Comparison of ENCODE assay signal across 15 mouse cellular contexts in genomic region chr11:44854496-44854895, GRCm38 (mm10).
DNase-seq lines count a peak whose midpoint lies in the region; TF ChIP-seq lines count a peak whose summit lies in the region.
"Had no signal": no experiment of that assay in that cellular context is flagged by ENCODE, and none has a peak within 500 bp of the region (broad histone marks: within the 10 kb centered on the region; RNA-seq: fewer than 3 reads in every experiment).

No protein-coding gene starts in this region.

- peak; percentile 40 to 46 for DNase-seq in heart, adult 18-20 months
- no peak for DNase-seq in heart, postnatal 25 days (ENCODE audit: low spot score)
- DNase-seq in NIH3T3 (ENCODE audit: low read depth): peak; percentile 87
- DNase-seq in adrenal gland, postnatal 36 days: peak; percentile 72 to 73
- no peak for DNase-seq in left cerebral cortex, adult 2 months (ENCODE audit: extremely low spot score in 1 of 2, low spot score in 2 of 2)
- DNase-seq in lung, adult 2 months: no peak
- DNase-seq: cerebellum, postnatal 14 days; gastrocnemius, postnatal 25 days; lung, postnatal 10 days; thymus, postnatal 4 days had no signal

- H3K79me2 ChIP-seq in myocyte (ENCODE audit: control insufficient read depth, insufficient read depth): no peaks in the 10 kb centered on the region

- H3ac ChIP-seq in myocyte (ENCODE audit: control insufficient read depth, insufficient read length): no peak overlapping the region

- H3K4me2 ChIP-seq in myocyte (ENCODE audit: low read depth): peak overlapping the region; percentile 58
- H3K4me2 ChIP-seq: neural tube, embryonic 15.5 days had no signal

- no peaks in the 10 kb centered on the region for H3K36me3 ChIP-seq in myocyte (ENCODE audit: control insufficient read depth, insufficient read depth)
- H3K36me3 ChIP-seq: G1E; midbrain, embryonic 10.5 days; neural tube, embryonic 15.5 days had no signal

- 63% methylated on average over 7 of the region's 7 CpGs for WGBS in lung, adult 2 months

- no peak for TF ChIP-seq CTCF in left cerebral cortex, adult 2 months (IDR thresholded peaks at IDR 0.05)
- no peak for TF ChIP-seq CTCF in lung, adult 2 months (IDR thresholded peaks at IDR 0.05; ENCODE audit: insufficient read depth, low read length)

- no peak for TF ChIP-seq POLR2A in myocyte (IDR thresholded peaks at IDR 0.05; ENCODE audit: insufficient read length, low read depth)
- TF ChIP-seq POLR2A in lung, adult 2 months (IDR thresholded peaks at IDR 0.05; ENCODE audit: borderline replicate concordance, extremely low read depth, low read depth, low read length): no peak

- H3K4me3 ChIP-seq in myocyte: no peak overlapping the region
- H3K4me3 ChIP-seq in left cerebral cortex, adult 2 months: no peak overlapping the region
- no peak overlapping the region for H3K4me3 ChIP-seq in lung, adult 2 months (replicated peaks; ENCODE audit: extremely low read depth, low read depth, low read length)
- H3K4me3 ChIP-seq: midbrain, embryonic 10.5 days; neural tube, embryonic 15.5 days had no signal

- H3K27me3 ChIP-seq in myocyte (ENCODE audit: control insufficient read depth, insufficient read depth, insufficient read length): no peaks in the 10 kb centered on the region
- H3K27me3 ChIP-seq: neural tube, embryonic 15.5 days had no signal

- no peak overlapping the region for H3K27ac ChIP-seq in left cerebral cortex, adult 2 months
- H3K27ac ChIP-seq: liver, embryonic 14.5 days; midbrain, embryonic 10.5 days; neural tube, embryonic 15.5 days had no signal

- intact Hi-C loops in heart, postnatal 25 days (cut with DNase I): no loop called here
- intact Hi-C loops in left cerebral cortex, adult 2 months (cut with DNase I): no loop called here

- no peaks in the 10 kb centered on the region for H3K4me1 ChIP-seq in lung, adult 2 months (ENCODE audit: control insufficient read depth, insufficient read depth, low read length)

TF ChIP-seq in myocyte, 11 proteins besides CTCF, POLR2A, EP300 and RAD21:
- TF ChIP-seq REST (IDR thresholded peaks at IDR 0.05; ENCODE audit: insufficient read depth, insufficient read length) (no peak), MYOD1 (IDR thresholded peaks at IDR 0.05; ENCODE audit: control insufficient read depth in 1 of 3, insufficient read length in 2 of 3, low read depth in 2 of 3) (no peak), E2F4 (IDR thresholded peaks at IDR 0.05; ENCODE audit: insufficient read depth) (no peak), MAX (IDR thresholded peaks at IDR 0.05; ENCODE audit: low read depth) (no peak), TCF3 (IDR thresholded peaks at IDR 0.05; ENCODE audit: insufficient read length, low read depth) (no peak), POLR2AphosphoS2 (IDR thresholded peaks at IDR 0.05; ENCODE audit: insufficient read length, low read depth) (no peak), MYOG (IDR thresholded peaks at IDR 0.05; ENCODE audit: control insufficient read depth in 1 of 3, insufficient read depth in 1 of 3, insufficient read length in 2 of 3, low read depth in 2 of 3) (no peak), SRF (IDR thresholded peaks at IDR 0.05; ENCODE audit: control insufficient read depth, insufficient read length, low read depth) (no peak), TCF12 (IDR thresholded peaks at IDR 0.05; ENCODE audit: insufficient read depth, poor library complexity, severe bottlenecking) (no peak), USF1 (IDR thresholded peaks at IDR 0.05; ENCODE audit: low read depth) (no peak), CEBPB (IDR thresholded peaks at IDR 0.05; ENCODE audit: insufficient read depth, poor library complexity, severe bottlenecking) (no peak)

Comparison
In these comparisons a context has a peak if more than half of its experiments do, and no peak if none do; other contexts are left out.
1. DNase-seq: peak in heart, adult 18-20 months (2 of 2), NIH3T3 (single experiment) and adrenal gland, postnatal 36 days (2 of 2); none in heart, postnatal 25 days (single experiment), left cerebral cortex, adult 2 months (0 of 2) and lung, adult 2 months (single experiment).